Mouse (Mus musculus) right cerebral cortex, postnatal 14 days (tissue): ENCODE measurements around the gene Utrn.

ENCODE experiments used
- DNase-seq: peaks from one replicate; pipeline ENCODE4 v3.0.0; 2022

Utrn gene

GRCm38 (mm10) chr10:12868189-12869028, 756 bp downstream of the Utrn start:
- no peak for DNase-seq

GRCm38 (mm10) chr10:12867733-12868188, 1.4 kb downstream of the Utrn start:
- DNase-seq = no peak

GRCm38 (mm10) chr10:12866971-12867732, 2.0 kb downstream of the Utrn start:
- no peak for DNase-seq

GRCm38 (mm10) chr10:12865201-12865600, 4.0 kb downstream of the Utrn start:
- no peak for DNase-seq

- DNase-seq = no peak
Observed at GRCm38 (mm10) chr10:12863581-12863980, 5.6 kb downstream of the Utrn start.

GRCm38 (mm10) chr10:12862047-12862446, 7.1 kb downstream of the Utrn start:
- DNase-seq = no peak

- no peak for DNase-seq
Observed at GRCm38 (mm10) chr10:12861381-12861780, 7.8 kb downstream of the Utrn start.

GRCm38 (mm10) chr10:12860765-12861164, 8.4 kb downstream of the Utrn start:
- no peak for DNase-seq

- no peak for DNase-seq
Observed at GRCm38 (mm10) chr10:12860331-12860730, 8.8 kb downstream of the Utrn start.

- DNase-seq = no peak
Observed at GRCm38 (mm10) chr10:12858017-12858416, 11.1 kb downstream of the Utrn start.

GRCm38 (mm10) chr10:12854298-12854697, 14.9 kb downstream of the Utrn start:
- DNase-seq = no peak

- DNase-seq = no peak
Observed at GRCm38 (mm10) chr10:12853776-12854175, 15.4 kb downstream of the Utrn start.

- DNase-seq = no peak
Observed at GRCm38 (mm10) chr10:12853196-12853620, 16.0 kb downstream of the Utrn start.

- no peak for DNase-seq
Observed at GRCm38 (mm10) chr10:12852416-12853195, 16.6 kb downstream of the Utrn start.

GRCm38 (mm10) chr10:12850781-12851471, 18.2 kb downstream of the Utrn start:
- no peak for DNase-seq

GRCm38 (mm10) chr10:12848322-12849108, 20.6 kb downstream of the Utrn start:
- no peak for DNase-seq

GRCm38 (mm10) chr10:12842543-12842942, 26.6 kb downstream of the Utrn start:
- no peak for DNase-seq

GRCm38 (mm10) chr10:12841497-12841896, 27.7 kb downstream of the Utrn start:
- no peak for DNase-seq

- no peak for DNase-seq
Observed at GRCm38 (mm10) chr10:12837636-12838035, 31.5 kb downstream of the Utrn start.

- DNase-seq = no peak
Observed at GRCm38 (mm10) chr10:12836048-12836816, 32.9 kb downstream of the Utrn start.

GRCm38 (mm10) chr10:12834215-12834614, 35.0 kb downstream of the Utrn start:
- no peak for DNase-seq
